Mouse (Mus musculus): ENCODE data around the gene Smarcal1.

The Smarcal1 gene

GRCm38 (mm10) chr1:72588763-72589162 is 5.7 kb downstream of the Smarcal1 start:
- no peak for DNase-seq (ENCODE audit: inconsistent age in 2 of 2, low spot score in 1 of 2)

GRCm38 (mm10) chr1:72590636-72591035 is 7.6 kb downstream of the Smarcal1 start:
- DNase-seq (ENCODE audit: inconsistent age in 2 of 2, low spot score in 1 of 2): no peak

DNA sequence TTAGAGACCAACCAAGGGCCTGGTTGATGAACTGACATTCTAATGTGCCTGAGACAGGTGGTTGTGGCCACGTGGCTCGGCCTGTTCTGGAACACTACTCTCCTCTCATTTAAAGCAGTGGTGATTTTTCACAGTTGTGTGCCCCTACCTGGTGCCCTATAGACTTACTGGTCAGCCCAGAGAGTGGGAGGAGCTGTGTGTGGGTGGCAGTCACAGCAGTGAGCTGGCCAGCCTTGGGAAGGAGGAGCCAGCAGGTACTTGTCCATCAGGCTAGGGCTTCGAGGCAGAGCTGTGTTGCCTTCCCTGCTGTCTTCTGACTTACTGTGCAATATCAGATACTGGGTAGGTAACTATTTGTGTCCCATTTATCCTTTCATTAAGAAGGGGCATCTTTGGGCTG is 9.3 kb downstream of the Smarcal1 start:
- DNase-seq (ENCODE audit: inconsistent age in 2 of 2, low spot score in 1 of 2): peak; percentile 34 to 70

DNA sequence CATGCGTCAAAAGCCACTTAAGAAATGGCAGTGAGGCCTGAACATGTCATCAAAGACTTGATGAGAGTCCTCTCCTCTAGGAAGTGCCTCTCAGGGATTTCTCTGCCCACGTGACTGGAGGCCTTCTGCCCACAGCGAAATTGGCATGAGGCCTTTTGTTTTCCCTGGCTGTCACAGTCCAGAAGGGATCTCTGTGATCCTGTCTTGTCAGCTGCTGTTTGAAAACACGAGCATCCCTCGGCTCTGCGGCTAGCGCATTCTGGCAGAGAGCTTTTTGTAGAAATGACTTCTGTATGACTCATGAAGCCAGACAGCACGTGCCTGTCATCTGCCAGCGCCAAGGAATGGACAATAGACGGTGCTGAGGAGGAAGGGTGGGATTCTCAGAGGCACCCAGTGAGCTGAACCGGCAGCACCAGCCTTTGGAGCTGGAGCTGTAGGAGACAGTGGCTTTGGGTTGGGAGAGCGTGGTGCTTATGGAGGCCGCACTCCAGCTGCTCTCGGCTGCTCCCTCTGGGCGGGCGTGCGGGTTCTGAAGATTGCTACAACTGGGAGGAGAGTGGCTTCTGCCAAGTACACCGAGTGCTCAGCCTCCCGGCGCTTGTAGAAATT is 10.4 kb downstream of the Smarcal1 start:
- peak; percentile 89 to 94 for DNase-seq (ENCODE audit: inconsistent age in 2 of 2, low spot score in 1 of 2)

DNA sequence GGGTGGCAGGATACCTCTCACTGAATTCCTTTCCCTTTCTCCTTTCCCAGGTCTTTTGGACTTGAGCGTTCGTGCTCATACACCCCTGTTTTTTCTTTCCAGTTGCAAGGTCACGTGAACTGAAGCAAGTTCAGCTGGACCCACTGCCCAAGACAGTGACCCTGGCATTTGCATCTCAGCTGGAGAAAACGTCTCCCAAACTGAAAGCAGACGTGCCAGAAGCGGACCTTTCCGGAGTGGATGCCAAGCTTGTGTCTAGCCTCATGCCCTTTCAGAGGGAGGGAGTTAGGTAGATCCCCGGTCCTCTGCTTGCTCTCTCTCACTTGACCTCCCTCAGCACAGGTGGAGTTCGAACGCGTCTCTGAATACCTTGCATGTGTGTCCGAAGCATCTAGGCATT is 12.6 kb downstream of the Smarcal1 start:
- DNase-seq (ENCODE audit: inconsistent age in 2 of 2, low spot score in 1 of 2): peak; percentile 82 to 91

GRCm38 (mm10) chr1:72596231-72596630 is 13.2 kb downstream of the Smarcal1 start:
- peak; percentile 83 to 90 for DNase-seq (ENCODE audit: inconsistent age in 2 of 2, low spot score in 1 of 2)

- peak; percentile 83 to 94 for DNase-seq (ENCODE audit: inconsistent age in 2 of 2, low spot score in 1 of 2)
These were observed 16.4 kb downstream of the Smarcal1 start for GRCm38 (mm10) chr1:72599146-72600101.

- peak in 1 of 2 experiments; percentile 46 for DNase-seq (ENCODE audit: inconsistent age in 2 of 2, low spot score in 1 of 2)
These were observed 17.7 kb downstream of the Smarcal1 start for GRCm38 (mm10) chr1:72600778-72601177.

DNA sequence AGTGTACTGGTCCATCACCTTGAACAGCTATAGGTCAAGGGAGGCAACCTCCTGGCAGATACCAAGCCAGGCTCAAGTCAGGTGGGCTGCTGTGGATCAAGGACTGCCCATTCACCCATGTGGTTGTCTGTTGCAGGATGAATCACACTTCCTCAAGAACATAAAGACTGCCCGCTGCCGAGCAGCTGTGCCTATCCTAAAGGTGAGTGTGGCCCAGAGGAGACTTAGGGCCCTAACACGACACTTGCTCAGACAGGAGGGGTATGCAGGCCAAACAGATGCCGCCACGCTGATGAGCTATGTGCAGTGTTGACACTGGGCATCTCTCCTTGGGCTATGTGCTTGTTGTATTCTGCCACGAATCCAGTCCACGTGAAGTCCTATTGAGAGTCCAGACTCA is 18.2 kb downstream of the Smarcal1 start:
- DNase-seq (ENCODE audit: inconsistent age in 2 of 2, low spot score in 1 of 2): peak in 1 of 2 experiments; percentile 44

GRCm38 (mm10) chr1:72602186-72602585 is 19.1 kb downstream of the Smarcal1 start:
- DNase-seq (ENCODE audit: inconsistent age in 2 of 2, low spot score in 1 of 2): no peak

DNA sequence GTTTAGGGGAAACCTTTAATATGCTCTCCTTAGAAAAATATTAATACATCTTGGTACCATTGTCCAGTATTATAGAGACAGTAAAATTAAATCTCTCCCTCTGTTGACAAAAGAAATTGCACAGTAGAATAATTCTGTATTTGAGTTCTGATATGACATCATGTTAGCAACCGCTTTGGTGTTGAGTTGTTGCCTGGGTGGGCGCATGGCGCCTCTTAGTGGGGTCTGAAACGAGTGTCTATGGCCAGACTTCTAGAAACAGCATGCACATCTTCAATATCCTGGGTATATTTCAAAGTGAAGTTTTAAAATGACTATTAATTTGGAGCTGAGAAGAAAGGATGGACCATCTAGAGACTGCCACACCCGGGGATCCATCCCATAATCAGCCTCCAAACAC is 19.8 kb downstream of the Smarcal1 start:
- no peak for DNase-seq (ENCODE audit: inconsistent age in 2 of 2, low spot score in 1 of 2)

GRCm38 (mm10) chr1:72606186-72606673 is 23.2 kb downstream of the Smarcal1 start:
- no peak for DNase-seq (ENCODE audit: inconsistent age in 2 of 2, low spot score in 1 of 2)

DNA sequence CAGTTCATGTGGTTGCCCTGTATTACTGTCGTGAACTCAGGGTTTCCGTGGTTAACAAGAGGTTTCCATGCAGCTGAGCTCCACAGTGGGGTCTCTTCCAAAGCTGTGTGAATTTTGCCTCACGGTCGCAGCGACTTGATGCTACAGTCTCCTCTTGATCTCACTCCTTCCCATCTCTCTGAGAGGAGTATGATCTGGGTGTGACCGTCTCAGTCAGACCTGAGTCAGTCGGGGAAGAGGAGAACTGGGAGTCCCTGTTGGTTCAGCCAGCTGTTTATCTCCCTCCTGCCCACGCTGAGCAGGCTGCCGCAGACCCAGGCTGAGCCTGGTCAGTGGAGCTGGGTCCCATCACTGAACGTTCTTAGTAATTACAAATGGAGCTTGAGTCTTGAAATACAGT is 26.1 kb downstream of the Smarcal1 start:
- no peak for DNase-seq (ENCODE audit: inconsistent age in 2 of 2, low spot score in 1 of 2)

DNA sequence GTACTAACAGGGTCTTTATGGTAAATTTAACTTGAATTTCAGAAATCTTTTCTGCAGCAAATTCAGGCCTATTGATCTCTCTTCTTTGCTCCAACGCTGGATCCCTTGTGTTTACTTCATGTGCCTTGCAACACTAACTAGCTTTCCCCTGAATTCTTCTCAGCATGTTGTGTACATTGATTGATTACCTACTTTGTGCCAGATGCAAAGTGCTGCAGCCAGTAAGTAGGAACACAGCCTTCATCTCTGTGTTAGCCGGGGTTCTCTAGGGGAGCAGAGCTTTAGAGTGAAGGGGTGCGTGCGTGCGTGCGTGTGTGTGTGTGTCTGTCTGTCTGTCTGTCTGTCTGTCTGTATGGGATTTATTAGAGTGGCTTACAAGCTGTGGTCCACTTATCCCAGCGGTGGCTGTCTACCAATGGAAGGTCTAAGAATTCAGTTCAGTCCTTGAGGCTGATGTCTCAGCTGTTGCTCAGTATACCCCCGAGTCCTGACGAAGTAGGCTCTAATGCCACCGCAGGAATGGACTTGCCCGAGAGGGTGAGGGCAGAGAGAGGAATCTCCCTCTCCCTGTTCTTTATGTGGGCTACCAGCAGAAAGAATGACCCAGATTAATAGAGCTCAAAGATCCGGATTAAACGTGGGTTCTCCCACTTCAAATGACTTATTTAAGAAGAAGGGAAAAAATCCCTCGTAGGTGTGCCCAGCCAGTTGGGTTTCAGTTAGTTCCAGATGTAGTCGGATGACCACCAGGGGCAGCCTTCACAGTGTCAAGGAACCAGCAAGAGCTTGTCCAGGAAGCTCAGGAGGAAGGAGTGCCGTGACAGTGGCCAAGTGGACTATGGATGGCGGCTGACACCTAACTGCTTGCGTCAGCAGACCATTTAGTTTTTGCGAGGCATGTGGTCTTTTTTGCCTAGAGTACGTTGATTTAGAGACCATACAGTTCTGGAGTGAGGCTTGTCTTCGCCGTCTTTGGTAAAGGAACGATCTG is 27.1 kb downstream of the Smarcal1 start:
- no peak for DNase-seq (ENCODE audit: inconsistent age in 2 of 2, low spot score in 1 of 2)

- no peak for DNase-seq (ENCODE audit: inconsistent age in 2 of 2, low spot score in 1 of 2)
These were observed 29.1 kb downstream of the Smarcal1 start for GRCm38 (mm10) chr1:72612172-72612571.

- no peak for DNase-seq (ENCODE audit: inconsistent age in 2 of 2, low spot score in 1 of 2)
These were observed 52.2 kb downstream of the Smarcal1 start for GRCm38 (mm10) chr1:72635221-72635620.

DNA sequence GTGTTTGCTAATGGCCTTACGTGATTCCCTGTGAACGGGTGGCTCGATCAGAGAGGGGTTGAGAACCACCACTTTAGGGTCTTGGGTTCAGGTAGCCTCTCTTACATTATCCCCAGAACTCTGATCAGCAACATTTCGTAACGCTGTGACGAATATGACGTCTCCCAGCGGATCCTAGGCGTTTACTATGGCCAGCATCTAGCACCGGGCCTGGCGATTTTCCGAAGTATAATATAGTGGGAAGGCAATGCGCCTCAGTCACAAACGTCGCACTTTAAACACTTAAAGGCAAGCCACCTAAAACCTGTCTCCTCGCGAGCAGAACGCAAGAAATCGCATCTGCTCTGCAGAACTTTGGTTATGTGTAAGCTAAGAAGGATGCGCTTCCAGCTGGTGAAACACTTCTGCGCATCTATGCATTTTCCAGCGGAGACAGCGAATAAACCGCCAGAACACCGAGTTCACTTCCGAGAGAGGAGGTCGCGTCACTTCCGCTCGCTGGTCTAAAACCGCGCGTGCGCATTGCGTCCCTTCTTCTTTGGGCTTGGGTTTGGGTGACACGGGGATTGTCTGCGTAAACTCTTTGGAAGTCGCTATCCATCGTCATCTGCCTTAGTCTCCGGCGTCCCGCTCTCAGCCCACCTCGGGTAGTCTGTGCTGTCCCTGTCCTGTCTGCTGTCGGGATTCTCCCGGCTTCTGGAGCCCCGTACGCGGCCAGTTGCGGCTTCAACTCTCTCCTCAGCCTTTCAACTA is 57.8 kb downstream of the Smarcal1 start:
- no peak for DNase-seq (ENCODE audit: inconsistent age in 2 of 2, low spot score in 1 of 2)

- no peak for DNase-seq (ENCODE audit: inconsistent age in 2 of 2, low spot score in 1 of 2)
These were observed 90.0 kb downstream of the Smarcal1 start for GRCm38 (mm10) chr1:72673070-72673469.

Data from adrenal gland, adult (tissue).